In the genomic region with DNA sequence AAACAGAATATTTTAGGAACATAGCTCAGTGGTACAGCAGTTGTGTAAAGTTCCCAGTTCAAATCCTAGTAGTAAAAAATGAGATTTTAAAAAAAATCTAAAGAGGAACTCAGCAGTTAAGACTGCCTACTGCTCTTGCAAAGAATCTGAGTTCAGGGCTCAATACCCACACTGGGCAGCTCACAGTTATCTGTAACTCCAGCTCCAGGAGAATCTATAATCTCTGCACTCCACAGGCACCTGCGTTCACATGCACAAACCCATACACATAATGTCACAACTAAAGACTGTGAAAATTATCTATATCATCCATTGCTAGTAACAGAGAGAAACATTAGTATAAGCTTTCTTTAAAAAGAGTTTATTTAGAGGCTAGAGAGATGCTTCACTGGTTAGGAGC, we compare ENCODE assay signal across 1 mouse cellular context.
TF ChIP-seq lines count a peak whose summit lies in the region.

No protein-coding gene starts in this region.

TF ChIP-seq in MEL, 35 proteins besides CTCF, POLR2A, EP300 and RAD21 (continued from another document):
- TF ChIP-seq ETS1 (IDR thresholded peaks at IDR 0.05; ENCODE audit: low read depth, low read length) (0 out of 2 replicates have a peak, but pooled peaks have one; percentile 18), POLR2AphosphoS5 (IDR thresholded peaks at IDR 0.05; ENCODE audit: borderline replicate concordance, low read depth, low read length) (no peak)
